Mouse (Mus musculus): ENCODE results near the gene Oog4. TPM values are rescaled to one million over a fixed set of nuclear protein-coding genes. Genes with fewer than 3 reads are reported as not detected.
"Not testable (repeated sequence)": the region's sequence is repeated elsewhere in the genome, so short reads cannot be mapped to it uniquely, and the experiment has no call there.

Oog4 gene
- total RNA-seq (2021) = not detected
- long read RNA-seq, experiment 1 = 0 reads
- long read RNA-seq, experiment 2 = 0 reads

DNA sequence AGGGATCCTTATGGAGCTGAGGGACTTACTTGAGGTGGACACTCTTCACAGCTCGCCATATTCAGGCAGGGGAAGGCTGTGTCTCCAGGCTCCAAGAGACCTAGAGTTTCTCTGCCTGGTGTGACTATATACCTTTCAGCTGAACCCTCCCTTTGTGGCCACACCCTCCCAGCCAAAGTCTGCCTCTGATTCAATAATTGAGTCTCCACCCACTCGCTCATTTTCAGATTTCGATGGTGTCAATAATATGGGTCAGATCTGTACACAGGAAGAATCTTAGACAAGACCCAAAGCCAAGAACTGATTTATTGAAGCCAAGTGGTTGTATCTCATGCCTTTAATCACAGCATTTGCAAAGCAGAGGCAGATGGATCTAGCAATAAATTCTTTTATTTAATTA is at the start of gene Oog4:
Oog4 (minus strand) TSS at position 101 of the 400 bp plus-strand sequence.
- no peak within 1 kb of the TSS for H3K27ac ChIP-seq
- no peak for TF ChIP-seq CTCF (conservative IDR thresholded peaks at IDR 0.05)
- no peak within 1 kb of the TSS for H3K4me3 ChIP-seq
- DNase-seq (ENCODE audit: low spot score in 2 of 2) = no peak

GRCm38 (mm10) chr4:143426770-143427169 is 23.4 kb downstream of the Oog4 start:
- not testable (repeated sequence) for H3K27ac ChIP-seq; DNase-seq (ENCODE audit: low spot score in 2 of 2); H3K4me3 ChIP-seq

GRCm38 (mm10) chr4:143414121-143414520 is 36.0 kb downstream of the Oog4 start:
- Histone ChIP-seq H3K4me3 (no peak overlapping the region), H3K27ac (no peak overlapping the region)
- TF ChIP-seq CTCF (conservative IDR thresholded peaks at IDR 0.05) = no peak
- DNase-seq (ENCODE audit: low spot score in 2 of 2) = no peak

DNA sequence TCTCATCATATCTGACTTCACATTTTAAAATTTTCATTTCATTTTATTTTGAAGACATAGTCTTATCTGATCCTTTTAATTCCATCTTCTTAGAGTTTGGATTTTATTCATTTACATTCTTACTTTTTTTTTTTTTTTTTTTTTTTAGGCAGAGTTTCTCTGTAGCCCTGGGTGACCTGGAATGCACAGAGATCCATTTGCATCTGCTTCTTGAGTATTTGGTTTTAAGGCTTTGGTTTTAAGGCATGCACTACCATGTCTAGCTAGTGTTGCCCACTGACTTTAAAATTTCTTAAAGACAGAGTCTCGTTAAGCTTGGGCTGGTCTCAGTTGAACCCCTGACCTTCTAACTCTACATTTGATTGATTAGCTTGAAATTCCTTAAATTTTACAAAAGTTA is 36.5 kb downstream of the Oog4 start:
- Histone ChIP-seq H3K4me3 (no peak overlapping the region; the same call in 1 of the 2 replicates), H3K27ac (no peak overlapping the region)
- no peak for TF ChIP-seq CTCF (conservative IDR thresholded peaks at IDR 0.05)
- DNase-seq (ENCODE audit: low spot score in 2 of 2) = no peak

- peak within 1 kb of the TSS; percentile 91 for H3K27ac ChIP-seq
- peak within 1 kb of the TSS; percentile 56 for H3K4me3 ChIP-seq
- peak; percentile 85 to 90 for DNase-seq (ENCODE audit: low spot score in 2 of 2)
- no peak for TF ChIP-seq CTCF (conservative IDR thresholded peaks at IDR 0.05)
Measured at GRCm38 (mm10) chr4:143412219-143413092, 37.7 kb downstream of the Oog4 start, which contains the start of gene Pramef8. Pramef8 (plus strand) TSS chr4:143412426.

DNA sequence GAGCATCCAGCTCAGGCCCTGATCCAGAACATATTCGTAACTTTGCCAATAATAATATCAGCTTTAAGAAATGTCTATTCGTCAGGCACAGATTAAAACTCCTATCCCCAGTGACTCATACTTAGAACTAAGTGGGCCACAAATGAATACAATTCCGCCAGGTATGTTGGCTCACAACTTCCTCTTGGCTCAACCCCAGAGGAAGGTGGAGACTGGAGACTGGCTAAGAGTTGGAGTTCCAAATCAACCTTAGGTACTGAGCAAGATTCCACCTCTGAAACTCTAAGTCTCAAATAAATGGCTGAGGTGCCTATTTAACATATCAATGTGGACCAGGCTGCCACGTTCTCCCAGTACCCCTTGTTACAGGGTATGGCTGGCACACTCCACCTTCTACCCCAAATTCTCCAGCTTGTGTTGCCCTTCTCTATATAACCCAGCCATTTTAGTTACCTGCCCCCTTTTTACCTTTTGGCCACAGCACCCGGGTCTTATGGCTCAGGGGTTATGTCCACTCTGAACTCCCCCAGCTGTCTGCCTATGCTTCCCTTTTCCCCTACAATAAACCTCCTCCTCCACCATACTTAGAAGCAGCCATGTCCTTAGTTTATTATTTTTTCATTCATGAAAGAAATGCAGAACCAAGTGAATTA is 38.4 kb downstream of the Oog4 start:
- Histone ChIP-seq H3K27ac (peak overlapping the region; percentile 91), H3K4me3 (peak overlapping the region; percentile 56)
- no peak for DNase-seq (ENCODE audit: low spot score in 2 of 2)
- no peak for TF ChIP-seq CTCF (conservative IDR thresholded peaks at IDR 0.05)

DNA sequence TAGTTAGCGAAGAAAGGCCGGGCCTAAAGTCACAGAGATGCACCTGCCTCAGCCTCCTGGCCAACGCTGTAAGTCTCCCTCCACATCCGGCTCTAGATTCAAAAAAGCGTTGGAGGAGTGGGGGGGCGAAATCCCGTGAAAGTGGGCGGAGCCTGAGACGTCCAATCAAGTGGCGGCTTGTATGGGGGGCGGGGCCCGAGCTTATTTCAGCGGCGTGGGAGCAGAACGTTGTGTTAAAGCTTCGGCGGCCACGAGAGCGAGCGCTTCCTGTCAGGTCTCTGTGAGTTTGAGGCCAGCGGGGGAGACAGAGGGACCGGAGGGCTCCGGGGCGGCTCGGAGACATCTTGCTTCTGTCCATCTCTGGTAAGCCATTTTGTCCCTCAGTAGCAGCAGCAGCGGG is 55.9 kb downstream of the Oog4 start, which contains the start of gene Pramel1:
Pramel1 (plus strand) TSS at position 248 of the 400 bp plus-strand sequence.
- no peak for TF ChIP-seq CTCF (conservative IDR thresholded peaks at IDR 0.05)
- no peak within 1 kb of the TSS for H3K27ac ChIP-seq
- no peak for DNase-seq (ENCODE audit: low spot score in 2 of 2)
- H3K4me3 ChIP-seq = no peak within 1 kb of the TSS

GRCm38 (mm10) chr4:143388955-143389702 is 61.0 kb downstream of the Oog4 start:
- DNase-seq (ENCODE audit: low spot score in 2 of 2) = no peak
- TF ChIP-seq CTCF (conservative IDR thresholded peaks at IDR 0.05) = peak; percentile 70
- Histone ChIP-seq H3K27ac (no peak overlapping the region), H3K4me3 (peak overlapping the region; percentile 37)

Other genes with a start within 250 kb of the Oog4 start
- 10 to 100 TPM; 45.5 to 49.1 TPM for gene Prdm2, start 237.3 kb downstream of the Oog4 start, total RNA-seq (2021)
- gene Pdpn, start 150.8 kb downstream of the Oog4 start, total RNA-seq (2021) = 10 to 100 TPM; 19.5 to 19.6 TPM
- gene Lrrc38, start 100.6 kb downstream of the Oog4 start, total RNA-seq (2021) = 1 to 10 TPM in 1 of 2 experiments, under 1 TPM in 1; 0.82 to 1.4 TPM
- gene Pramel1, start 55.9 kb downstream of the Oog4 start, total RNA-seq (2021) = not detected
- 10 to 100 TPM; 14.1 to 14.4 TPM for gene Pramef8, start 37.9 kb downstream of the Oog4 start, total RNA-seq (2021)
- gene Gm13043, start 61.0 kb upstream of the Oog4 start, total RNA-seq (2021) = not detected
- not detected for gene Gm13040, start 85.6 kb upstream of the Oog4 start, total RNA-seq (2021)
- not detected for gene BC080695, start 101.4 kb upstream of the Oog4 start, total RNA-seq (2021)
- gene Gm13057, start 101.4 kb upstream of the Oog4 start, total RNA-seq (2021) = not detected
- gene Gm13083, start 164.7 kb upstream of the Oog4 start, total RNA-seq (2021) = not detected
- gene Gm13088, start 206.9 kb upstream of the Oog4 start, total RNA-seq (2021) = not detected

Measured in layer of hippocampus, adult 2 months (tissue).